Mouse (Mus musculus) adrenal gland, postnatal 10 days (tissue): ENCODE data around the gene Glmn. TPM values are rescaled to one million over a fixed set of nuclear protein-coding genes. Genes with fewer than 3 reads are reported as not detected.

Experiments
- DNase-seq: peaks from one replicate; pipeline ENCODE4 v3.0.0; 2021; ENCODE audit warnings: mixed read lengths
- total RNA-seq, 2 experiments: library from RNA; stranded (reverse); gene quantifications; 2 replicates each; pipeline ENCODE4 v1.2.3; 2021

Glmn gene
- total RNA-seq, 2 experiments from 2014 or later, result 10.8 to 15.4 TPM

GRCm38 (mm10) chr5:107516087-107516486 lies 81.6 kb downstream of the Glmn start:
- no peak for DNase-seq

- DNase-seq, result no peak
Measured at GRCm38 (mm10) chr5:107515453-107515852, 82.2 kb downstream of the Glmn start.

DNA sequence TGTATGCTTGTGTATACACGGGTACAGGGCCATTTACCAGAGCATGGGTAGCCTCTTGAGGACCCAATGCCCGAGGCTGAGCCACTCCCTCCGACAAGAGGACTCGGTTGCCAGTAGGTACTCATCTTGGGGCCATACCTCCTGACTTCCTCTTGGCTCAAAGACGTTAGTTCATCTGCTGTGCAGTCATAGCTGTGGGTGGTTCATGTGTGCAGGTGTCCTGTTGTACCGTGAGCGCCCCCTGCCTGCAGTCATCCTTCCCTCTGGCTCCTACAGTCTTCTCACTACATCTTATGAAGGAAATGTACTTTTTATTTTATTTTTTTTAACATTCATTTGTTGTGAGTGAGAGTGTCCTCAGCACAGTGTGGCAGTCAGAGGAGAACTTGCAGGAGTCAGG lies 84.1 kb downstream of the Glmn start:
- DNase-seq, result peak; percentile 71

DNA sequence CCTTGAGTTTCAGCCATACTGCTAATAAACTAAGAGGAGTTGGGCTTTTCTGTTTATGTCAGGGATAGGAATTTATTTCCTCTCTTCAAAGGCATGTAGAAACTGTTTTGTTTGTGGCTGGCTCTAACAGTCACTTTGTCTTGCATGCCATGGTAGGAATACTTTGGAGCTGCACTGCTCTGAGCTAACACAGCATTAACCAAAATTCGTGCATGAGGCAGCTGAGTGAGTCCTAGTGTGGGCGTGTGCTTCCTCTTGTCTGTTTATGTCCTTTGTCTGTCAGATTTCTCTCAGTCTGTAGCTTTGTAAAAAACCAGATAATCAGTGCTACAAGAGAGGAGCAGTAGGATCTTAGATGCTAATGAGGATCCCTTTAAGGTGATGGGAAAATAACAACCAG lies 86.4 kb downstream of the Glmn start:
- DNase-seq, result no peak

GRCm38 (mm10) chr5:107510503-107510902 lies 87.2 kb downstream of the Glmn start:
- no peak for DNase-seq

DNA sequence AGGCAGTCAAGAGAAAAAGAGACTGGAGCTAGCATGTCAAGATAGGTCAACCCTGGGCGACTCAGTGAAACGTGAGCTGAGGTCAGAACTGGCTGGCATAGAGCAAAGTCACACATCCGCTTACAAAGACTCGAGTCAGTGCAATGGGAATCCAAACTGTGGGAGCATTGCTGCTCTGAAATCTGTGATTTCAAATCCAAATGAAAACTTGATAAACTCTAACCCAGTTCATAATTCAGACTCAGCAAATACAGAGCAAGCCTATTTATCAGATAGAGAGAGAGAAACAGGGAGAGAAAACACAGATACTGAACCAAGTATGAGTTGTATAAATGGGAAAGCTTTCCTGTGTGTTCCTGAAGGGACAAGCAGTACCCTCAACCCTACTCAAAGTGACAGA lies 90.4 kb downstream of the Glmn start, which contains the start of gene Gm42669:
Gm42669 (plus strand) TSS at position 301 of the 400 bp plus-strand sequence.
- DNase-seq, result no peak

GRCm38 (mm10) chr5:107500741-107501140 lies 96.9 kb downstream of the Glmn start:
- no peak for DNase-seq

DNA sequence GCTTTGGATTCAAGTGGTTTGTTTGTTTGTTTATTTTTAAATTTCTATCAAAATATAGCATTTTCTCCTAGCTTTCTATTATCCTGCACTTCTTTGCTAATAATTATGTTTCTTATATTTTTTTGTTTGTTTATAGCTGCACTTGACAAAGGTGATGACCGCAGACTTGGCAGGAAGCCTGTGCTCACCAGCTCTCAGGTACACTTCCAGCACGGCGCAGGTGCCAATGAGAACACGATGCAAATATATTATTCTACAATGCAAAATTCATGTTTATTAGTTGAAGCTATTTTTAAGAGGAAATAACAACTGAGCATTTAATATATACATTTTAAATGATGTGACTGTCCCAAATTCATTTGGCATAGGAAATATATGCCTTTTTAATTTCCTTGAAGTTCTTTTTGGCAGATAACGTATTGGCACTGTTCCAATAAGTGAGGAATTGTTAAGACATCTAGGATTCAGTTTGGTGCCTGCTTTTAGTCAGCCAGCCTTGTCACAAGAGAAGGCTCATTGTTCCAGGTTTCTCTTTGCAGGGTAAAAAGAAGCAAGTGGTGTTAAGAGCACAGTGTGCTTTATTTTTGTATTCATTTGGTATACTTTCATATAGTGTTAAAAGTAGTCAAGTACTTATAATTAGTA lies 97.7 kb downstream of the Glmn start:
- no peak for DNase-seq

Other genes starting within 250 kb of the Glmn start
- gene Ephx4, start 195.2 kb downstream of the Glmn start, total RNA-seq, result 1 to 10 TPM in 1 of 2 experiments, under 1 TPM in 1; 0.75 to 1.4 TPM
- not detected for gene Lpcat2b, start 166.3 kb downstream of the Glmn start, total RNA-seq
- gene Btbd8, start 159.9 kb downstream of the Glmn start, total RNA-seq, result 10 to 100 TPM in 1 of 2 experiments, 1 to 10 TPM in 1; 6.9 to 12.0 TPM
- gene Gm42669, start 90.3 kb downstream of the Glmn start, total RNA-seq, result under 1 TPM in 1 of 2 experiments, not detected in 1; 0.18 TPM
- under 1 TPM in 1 of 2 experiments, not detected in 1; 0.18 TPM for gene 1700028K03Rik, start 63.2 kb downstream of the Glmn start, total RNA-seq
- 10 to 100 TPM; 13.8 to 18.3 TPM for gene Rpap2, start 515 bp downstream of the Glmn start, total RNA-seq
- gene Gfi1, start 128.1 kb upstream of the Glmn start, total RNA-seq, result under 1 TPM; 0.42 to 0.45 TPM
- gene Ube2d2b, start 232.2 kb upstream of the Glmn start, total RNA-seq, result not detected